Mouse (Mus musculus): ENCODE data around the gene Sh3bgrl2.
"Not testable (repeated sequence)": the region's sequence is repeated elsewhere in the genome, so short reads cannot be mapped to it uniquely, and the experiment has no call there.

The Sh3bgrl2 gene

DNA sequence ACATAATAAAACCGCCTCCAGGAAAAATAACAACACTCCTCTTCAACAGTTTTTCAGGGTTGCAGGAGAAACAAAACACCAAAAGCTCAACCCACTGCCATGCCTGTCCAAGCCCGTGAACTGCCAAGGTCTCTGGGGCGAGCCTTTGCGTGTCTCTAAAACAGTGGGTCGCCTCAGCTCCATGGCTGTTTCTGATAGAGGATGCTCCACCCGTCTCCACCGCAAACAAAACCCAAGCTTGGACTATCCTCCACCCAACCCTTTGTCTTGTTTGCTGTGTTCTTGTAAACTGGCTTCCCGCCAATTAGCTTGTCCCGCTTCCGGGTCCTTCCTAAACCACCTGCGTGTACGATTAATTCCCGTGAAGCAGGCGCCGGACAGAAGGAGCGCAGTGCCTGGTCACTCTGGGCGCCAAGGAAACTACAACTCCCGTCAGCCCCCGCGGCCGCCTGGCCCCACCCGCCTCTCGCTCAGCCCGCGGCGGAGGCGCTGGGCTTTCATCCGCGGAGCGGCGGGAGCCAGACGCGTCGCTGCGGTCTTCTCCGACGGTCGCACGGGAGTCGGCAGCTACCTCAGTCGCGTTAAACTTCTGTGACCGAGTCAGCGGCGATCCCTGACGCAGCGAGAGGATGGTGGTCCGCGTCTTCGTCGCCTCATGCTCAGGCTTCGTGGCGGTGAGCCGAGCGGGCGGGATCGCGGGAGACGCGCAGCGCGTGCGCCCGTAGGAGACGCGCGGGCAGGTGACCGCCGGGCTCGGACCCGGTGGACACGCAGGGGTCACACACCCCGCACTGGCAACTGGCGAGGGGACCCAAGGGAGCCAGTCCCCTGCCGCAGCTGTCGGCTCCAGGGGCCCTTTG lies at the start of gene Sh3bgrl2:
TSS of gene Sh3bgrl2 (plus strand) at position 498 of the 860 bp plus-strand sequence.
- DNase-seq (ENCODE audit: low spot score): peak; percentile 89

DNA sequence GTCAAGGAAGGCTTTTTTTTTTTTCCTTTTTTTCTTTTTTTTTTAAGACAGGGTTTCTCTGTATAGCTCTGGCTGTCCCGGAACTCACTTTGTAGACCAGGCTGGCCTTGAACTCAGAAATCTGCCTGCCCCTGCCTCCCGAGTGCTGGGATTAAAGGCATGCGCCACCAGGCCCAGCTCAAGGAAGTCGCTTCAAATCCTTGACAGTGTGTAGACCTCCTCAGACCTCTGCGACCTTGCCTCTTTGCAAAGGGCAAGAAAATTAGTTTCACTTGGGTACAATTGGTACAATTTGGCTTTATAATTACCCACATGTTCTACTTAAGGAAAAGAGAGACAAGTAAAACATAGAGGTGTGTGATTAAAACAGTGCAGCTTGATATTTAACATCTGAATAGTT lies 29.0 kb upstream of the Sh3bgrl2 start:
- not testable (repeated sequence) for DNase-seq (ENCODE audit: low spot score)

DNA sequence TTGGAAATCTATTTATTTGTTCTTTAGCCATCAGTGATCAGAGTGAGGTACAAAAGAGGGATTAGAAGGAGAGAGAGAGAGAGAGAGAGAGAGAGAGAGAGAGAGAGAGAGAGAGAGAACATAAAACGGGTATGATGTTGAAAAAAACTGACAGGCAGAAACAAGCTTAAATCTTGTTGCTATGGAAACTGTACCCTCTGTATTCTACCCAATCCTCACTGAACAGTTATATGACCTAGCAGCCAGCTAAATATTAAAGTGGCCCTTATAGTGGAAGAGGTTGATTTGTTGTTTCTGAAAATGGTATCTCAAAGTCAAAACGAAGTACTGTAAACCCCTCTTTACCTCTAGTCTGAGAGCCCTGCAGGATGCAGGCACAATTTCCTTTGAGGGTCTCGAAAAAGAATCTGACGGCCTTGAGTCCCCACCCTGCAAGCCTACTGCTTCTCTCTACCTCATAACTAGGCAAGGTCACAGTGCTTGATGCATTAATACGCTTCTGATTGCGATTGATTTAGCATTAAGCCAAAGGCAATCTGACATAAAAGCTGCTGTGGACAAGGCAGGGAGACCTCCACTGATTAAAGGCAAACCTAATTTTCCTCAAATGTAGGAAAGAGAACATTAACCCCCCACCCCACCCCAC lies 28.5 kb upstream of the Sh3bgrl2 start:
- DNase-seq (ENCODE audit: low spot score): no peak

GRCm38 (mm10) chr9:83527341-83528060 lies 20.6 kb upstream of the Sh3bgrl2 start:
- no peak for DNase-seq (ENCODE audit: low spot score)

GRCm38 (mm10) chr9:83533044-83533769 lies 14.9 kb upstream of the Sh3bgrl2 start:
- no peak for DNase-seq (ENCODE audit: low spot score)

- DNase-seq (ENCODE audit: low spot score): no peak
Observed at GRCm38 (mm10) chr9:83536959-83537358, 11.2 kb upstream of the Sh3bgrl2 start.

DNA sequence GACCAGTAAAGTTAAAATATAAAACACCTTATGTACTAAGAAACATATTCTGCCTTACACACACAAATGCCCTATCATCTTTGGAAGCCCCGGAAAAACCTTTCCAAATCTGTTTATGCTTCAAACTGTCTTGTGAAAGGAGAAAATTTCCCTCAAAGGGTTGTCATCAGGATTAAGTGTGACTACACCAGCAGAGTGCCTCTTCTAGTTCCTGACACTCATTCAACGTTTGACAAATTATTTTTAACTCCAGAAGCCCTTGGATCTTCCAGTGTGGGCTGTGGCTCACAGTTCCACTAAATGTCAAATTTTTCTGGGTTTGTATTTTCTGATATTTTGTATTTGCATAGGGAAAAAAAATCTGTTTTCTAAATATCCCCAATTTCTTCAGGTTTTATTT lies 10.6 kb upstream of the Sh3bgrl2 start:
- DNase-seq (ENCODE audit: low spot score): no peak

DNA sequence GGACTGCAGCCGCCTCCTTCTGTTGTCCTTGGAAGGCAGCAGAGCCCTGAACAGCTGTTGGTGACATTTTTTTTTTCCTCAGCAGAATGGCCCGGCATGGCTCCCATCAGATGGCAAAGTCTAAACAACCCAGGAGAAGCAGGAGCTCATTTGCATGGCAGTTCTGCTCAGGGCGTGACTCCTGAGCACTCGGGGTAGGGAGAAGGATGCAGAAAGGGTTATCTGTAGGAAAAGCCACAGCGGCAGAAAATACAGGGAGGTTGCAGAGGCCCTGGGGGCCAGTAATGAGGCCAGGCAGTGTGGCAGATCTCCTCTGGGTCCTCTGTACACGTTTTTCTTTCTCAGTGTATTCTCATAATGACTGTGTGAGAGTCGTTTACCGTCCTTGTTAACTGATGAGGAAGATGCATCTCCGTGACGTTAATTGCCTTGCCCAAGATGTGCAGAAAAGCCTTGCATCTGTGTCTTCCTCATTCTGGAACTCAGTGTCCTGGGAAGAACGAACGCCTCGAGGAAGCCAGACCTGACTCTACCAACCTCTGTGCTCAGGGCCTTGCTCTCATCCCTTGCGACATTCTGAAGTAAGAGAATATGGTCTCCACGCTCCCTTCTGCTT lies 10.1 kb upstream of the Sh3bgrl2 start:
- DNase-seq (ENCODE audit: low spot score): no peak

- no peak for DNase-seq (ENCODE audit: low spot score)
Observed at GRCm38 (mm10) chr9:83539809-83540491, 8.2 kb upstream of the Sh3bgrl2 start.

GRCm38 (mm10) chr9:83540492-83540857 lies 7.7 kb upstream of the Sh3bgrl2 start:
- no peak for DNase-seq (ENCODE audit: low spot score)

GRCm38 (mm10) chr9:83540975-83541374 lies 7.2 kb upstream of the Sh3bgrl2 start:
- no peak for DNase-seq (ENCODE audit: low spot score)

- no peak for DNase-seq (ENCODE audit: low spot score)
Observed at GRCm38 (mm10) chr9:83545240-83545639, 2.9 kb upstream of the Sh3bgrl2 start.

GRCm38 (mm10) chr9:83546316-83546715 lies 1.8 kb upstream of the Sh3bgrl2 start:
- no peak for DNase-seq (ENCODE audit: low spot score)

GRCm38 (mm10) chr9:83547229-83547628 lies 898 bp upstream of the Sh3bgrl2 start:
- DNase-seq (ENCODE audit: low spot score): no peak

- DNase-seq (ENCODE audit: low spot score): no peak
Observed at GRCm38 (mm10) chr9:83549866-83550265, 1.7 kb downstream of the Sh3bgrl2 start.

DNA sequence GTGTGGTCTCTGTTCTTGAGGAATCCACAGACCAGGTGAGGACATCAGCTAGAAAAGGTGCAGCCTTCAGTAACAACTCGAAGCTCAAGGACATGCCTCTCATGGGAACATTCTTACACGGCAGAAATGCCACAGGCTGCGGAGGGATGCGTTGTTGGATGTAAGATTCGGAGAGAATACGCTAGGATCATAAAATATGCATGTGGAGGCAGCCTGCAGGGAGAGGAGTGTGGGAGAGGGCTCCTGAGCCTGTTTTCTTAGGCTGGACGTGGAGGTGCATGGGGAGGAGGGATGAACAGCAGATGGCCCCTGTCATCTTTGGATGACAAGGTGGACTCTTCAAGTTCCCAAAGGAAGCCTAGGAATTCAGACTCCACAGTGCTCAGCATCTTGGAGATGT lies 3.0 kb downstream of the Sh3bgrl2 start:
- no peak for DNase-seq (ENCODE audit: low spot score)

DNA sequence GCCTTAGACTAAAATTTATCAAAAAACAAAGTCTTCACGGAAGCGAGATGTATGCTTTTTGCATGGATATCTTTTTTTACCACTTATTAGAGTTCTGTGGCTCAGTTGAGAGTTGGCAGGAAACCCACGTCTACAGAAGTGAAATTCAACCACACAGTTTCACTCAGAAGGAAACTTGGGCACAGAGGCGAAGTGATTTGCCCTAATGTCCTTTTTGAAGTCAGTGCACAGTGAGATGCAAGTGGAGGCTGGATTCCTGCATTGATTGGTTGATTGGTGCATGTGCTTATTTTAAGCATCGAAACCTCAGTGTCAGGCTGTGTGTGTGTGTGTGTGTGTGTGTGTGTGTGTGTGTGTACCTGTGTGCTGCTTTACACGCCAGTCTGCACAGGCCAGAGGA lies 3.5 kb downstream of the Sh3bgrl2 start:
- no peak for DNase-seq (ENCODE audit: low spot score)

- no peak for DNase-seq (ENCODE audit: low spot score)
Observed at GRCm38 (mm10) chr9:83555580-83555979, 7.5 kb downstream of the Sh3bgrl2 start.

GRCm38 (mm10) chr9:83556236-83556635 lies 8.1 kb downstream of the Sh3bgrl2 start:
- no peak for DNase-seq (ENCODE audit: low spot score)

GRCm38 (mm10) chr9:83556780-83557771 lies 8.9 kb downstream of the Sh3bgrl2 start:
- DNase-seq (ENCODE audit: low spot score): no peak
